In the genomic region with DNA sequence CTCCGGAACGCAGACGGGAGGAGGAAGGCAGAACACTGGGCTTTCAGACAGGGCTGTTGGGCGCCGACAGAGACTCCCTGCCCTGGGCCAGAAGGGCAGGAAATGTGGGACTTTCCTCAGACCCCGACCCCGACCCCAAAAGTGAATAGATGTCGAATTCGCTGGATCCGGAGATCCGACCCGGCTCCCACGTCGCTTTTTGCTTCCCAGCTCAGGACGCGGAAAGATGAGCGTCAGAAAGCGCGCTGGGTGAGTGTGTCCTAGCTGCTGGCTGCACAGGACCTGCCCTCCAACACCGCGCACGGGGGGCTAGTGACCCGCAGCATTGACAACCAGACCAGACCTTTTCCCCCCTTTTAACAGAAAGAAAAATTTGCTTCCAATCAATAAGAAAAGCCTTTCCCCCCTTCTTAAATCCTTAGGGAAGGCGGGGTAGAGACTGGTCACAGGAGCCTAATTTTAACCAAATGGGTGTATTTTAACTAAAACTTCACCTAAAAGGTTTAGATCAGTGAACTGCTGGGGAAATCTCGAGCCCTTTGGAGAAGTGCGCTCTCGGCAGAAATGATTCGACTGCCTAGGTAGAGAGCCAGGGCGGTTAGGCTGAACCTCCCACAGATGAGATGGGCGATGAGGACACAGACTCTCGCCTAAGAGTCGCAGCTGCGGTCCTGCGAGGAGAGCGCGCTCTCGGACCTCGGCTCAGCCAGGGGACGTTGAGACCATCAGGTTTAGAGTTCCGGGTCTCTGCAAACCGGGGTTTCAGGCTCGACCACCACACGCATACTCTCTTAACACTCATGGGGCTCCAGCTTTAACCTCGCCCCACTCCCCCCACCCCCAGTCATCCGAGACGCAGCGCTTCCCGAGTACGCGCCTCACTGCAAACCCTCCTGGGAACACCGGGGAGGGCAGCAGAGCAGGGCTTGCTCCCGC, we compare ENCODE assay signal across 9 mouse cellular contexts. TPM values are rescaled to one million over a fixed set of nuclear protein-coding genes. Genes with fewer than 3 reads are reported as not detected.
DNase-seq lines count a peak whose midpoint lies in the region; ATAC-seq lines count a peak whose summit lies in the region.
"Had no signal": no experiment of that assay in that cellular context is flagged by ENCODE, and none has a peak within 500 bp of the region (broad histone marks: within the 10 kb centered on the region; RNA-seq: fewer than 3 reads in every experiment).

No protein-coding gene starts in this region.

- no peak for DNase-seq in heart, adult 9 months (ENCODE audit: low spot score in 2 of 2)
- peak; percentile 64 for DNase-seq in embryo, embryonic 10.5 days (ENCODE audit: low spot score)
- peak; percentile 55 for DNase-seq in midbrain, embryonic 14.5 days
- DNase-seq in layer of hippocampus, adult 9-10 months (ENCODE audit: low spot score) = no peak
- DNase-seq in layer of hippocampus, adult 18-20 months (ENCODE audit: low spot score in 2 of 2) = no peak
- no peak for DNase-seq in layer of hippocampus, postnatal 25 days (ENCODE audit: extremely low spot score in 1 of 2, low spot score in 1 of 2)

- H3K36me3 ChIP-seq in heart, embryonic 12.5 days = no peaks in the 10 kb centered on the region
- H3K36me3 ChIP-seq in hindbrain, embryonic 13.5 days = no peaks in the 10 kb centered on the region
- H3K36me3 ChIP-seq in midbrain, embryonic 14.5 days (ENCODE audit: control insufficient read depth, insufficient read depth, low read length) = no peaks in the 10 kb centered on the region

- H3K4me1 ChIP-seq in heart, embryonic 12.5 days (replicated peaks) = peaks cover 44% of the 10 kb centered on the region
- H3K4me1 ChIP-seq in hindbrain, embryonic 13.5 days (replicated peaks) = peaks cover 52% of the 10 kb centered on the region
- peaks cover 11% of the 10 kb centered on the region; the same call in 1 of the 2 replicates for H3K4me1 ChIP-seq in midbrain, embryonic 14.5 days (ENCODE audit: control insufficient read depth, insufficient read depth, low read length)

- H3K4me2 ChIP-seq in heart, embryonic 12.5 days = peak overlapping the region; percentile 97
- peak overlapping the region; percentile 87 for H3K4me2 ChIP-seq in hindbrain, embryonic 13.5 days
- H3K4me2 ChIP-seq in midbrain, embryonic 14.5 days (ENCODE audit: low read length) = peak overlapping the region; percentile 95

- ATAC-seq in heart, embryonic 12.5 days (ENCODE audit: insufficient number of reproducible peaks, low FRiP score) = no peak
- no peak for ATAC-seq in hindbrain, embryonic 13.5 days (ENCODE audit: low FRiP score)
- ATAC-seq in midbrain, embryonic 14.5 days (ENCODE audit: low FRiP score, low TSS enrichment) = no peak

- no peak overlapping the region for H3K27ac ChIP-seq in heart, embryonic 12.5 days (ENCODE audit: poor library complexity, severe bottlenecking)
- no peak overlapping the region for H3K27ac ChIP-seq in hindbrain, embryonic 13.5 days
- H3K27ac ChIP-seq in midbrain, embryonic 14.5 days (replicated peaks; ENCODE audit: low read depth, low read length) = no peak overlapping the region

- under 1% methylated on average over 52 of the region's 52 CpGs for WGBS in heart, embryonic 12.5 days
- WGBS in hindbrain, embryonic 13.5 days = under 1% methylated on average over 52 of the region's 52 CpGs
- under 1% methylated on average over 52 of the region's 52 CpGs for WGBS in midbrain, embryonic 14.5 days

- peaks cover 63% of the 10 kb centered on the region for H3K27me3 ChIP-seq in heart, embryonic 12.5 days (replicated peaks)
- peaks cover 81% of the 10 kb centered on the region for H3K27me3 ChIP-seq in hindbrain, embryonic 13.5 days
- H3K27me3 ChIP-seq in midbrain, embryonic 14.5 days (ENCODE audit: control insufficient read depth, insufficient read depth, low read length) = peaks cover 69% of the 10 kb centered on the region

- H3K4me3 ChIP-seq in heart, embryonic 12.5 days = peak overlapping the region; percentile 73
- H3K4me3 ChIP-seq in hindbrain, embryonic 13.5 days = peak overlapping the region; percentile 62
- peak overlapping the region; percentile 25 for H3K4me3 ChIP-seq in midbrain, embryonic 14.5 days (replicated peaks; ENCODE audit: low read depth, low read length)

- peak overlapping the region; percentile 55 for H3K9ac ChIP-seq in heart, embryonic 12.5 days
- peak overlapping the region; percentile 4; the same call in 1 of the 2 replicates for H3K9ac ChIP-seq in hindbrain, embryonic 13.5 days
- no peak overlapping the region for H3K9ac ChIP-seq in midbrain, embryonic 14.5 days (replicated peaks; ENCODE audit: low read length)

- no peaks in the 10 kb centered on the region for H3K9me3 ChIP-seq in heart, embryonic 12.5 days (replicated peaks)
- H3K9me3 ChIP-seq in hindbrain, embryonic 13.5 days = no peaks in the 10 kb centered on the region
- H3K9me3 ChIP-seq in midbrain, embryonic 14.5 days (ENCODE audit: control insufficient read depth, low read length) = no peaks in the 10 kb centered on the region

RNA-seq across cellular contexts. Expression of a gene that starts 1.8 kb away (rescaled TPM):
- polyA plus RNA-seq in heart, embryonic 12.5 days (2016; fragmentation: Nextera tagmentation; extraction: Ambion mirVana) = 7.0 and 7.8 TPM in 2 replicates
- polyA plus RNA-seq in hindbrain, embryonic 13.5 days (2015; fragmentation: Nextera tagmentation; extraction: Ambion mirVana) = 22.5 and 23.2 TPM in 2 replicates
- polyA plus RNA-seq in midbrain, embryonic 14.5 days (2014; fragmentation: Nextera tagmentation; extraction: Ambion mirVana) = 4.0 and 4.9 TPM in 2 replicates
- total RNA-seq in layer of hippocampus, adult 18-20 months (2021) = 10 to 100 TPM; 12.0 to 13.4 TPM
- 10 to 100 TPM; 13.1 to 13.7 TPM for total RNA-seq in layer of hippocampus, postnatal 25 days (2021)
- total RNA-seq: common myeloid progenitor, adult 5-6 weeks had no signal

RNA-seq across cellular contexts. Expression of a gene that starts 34.7 kb away (rescaled TPM):
- polyA plus RNA-seq in heart, embryonic 12.5 days (2016; fragmentation: Nextera tagmentation; extraction: Ambion mirVana) = 25.5 and 32.2 TPM in 2 replicates
- not detected in 2 replicates for polyA plus RNA-seq in hindbrain, embryonic 13.5 days (2015; fragmentation: Nextera tagmentation; extraction: Ambion mirVana)
- 0.38 TPM in 1 of 2 replicates, not detected in the other for polyA plus RNA-seq in midbrain, embryonic 14.5 days (2014; fragmentation: Nextera tagmentation; extraction: Ambion mirVana)
- total RNA-seq in layer of hippocampus, adult 18-20 months (2021) = not detected
- total RNA-seq in layer of hippocampus, postnatal 25 days (2021) = not detected
- total RNA-seq: common myeloid progenitor, adult 5-6 weeks had no signal

Comparison
In these comparisons a context has a peak if more than half of its experiments do, and no peak if none do; other contexts are left out.
1. DNase-seq: peak in embryo, embryonic 10.5 days (single experiment) and midbrain, embryonic 14.5 days (single experiment); none in heart, adult 9 months (0 of 2), layer of hippocampus, adult 9-10 months (single experiment), layer of hippocampus, adult 18-20 months (0 of 2) and layer of hippocampus, postnatal 25 days (0 of 2).
2. RNA of a gene that starts 34.7 kb away (polyA plus RNA-seq): 25.5 to 32.2 TPM in heart, embryonic 12.5 days; 0.38 TPM in midbrain, embryonic 14.5 days and not detected in hindbrain, embryonic 13.5 days; every median in the first group is over 10 times any median in the second.
3. Peak in every context shown above with its lines, with median percentiles within 50 percentile points of each other: H3K4me2 ChIP-seq and H3K4me3 ChIP-seq.